Mouse (Mus musculus) limb, embryonic 11.5 days (tissue): ENCODE results near the gene Cldnd2. TPM values are rescaled to one million over a fixed set of nuclear protein-coding genes. Genes with fewer than 3 reads are reported as not detected.
A peak's percentile ranks its signal among the peaks of the same experiment; 100 is the strongest.

ENCODE experiments used
- ATAC-seq: fragments of 200-750 bp; cut with Nextera tagmentation; 2 replicates; pipeline ENCODE4 v1.8.0; 2017; ENCODE audit warnings: low read depth; ENCODE audit not compliant: insufficient number of reproducible peaks, low FRiP score, low TSS enrichment
- DNase-seq: peaks from one replicate; pipeline ENCODE4 v3.0.0-alpha.2; 2015; ENCODE audit warnings: low spot score
- H3K27ac ChIP-seq: fragments of 300-500 bp; sonication (generic); replicated peaks from 2 replicates; pipeline ENCODE4 v1.5.1; 2014; ENCODE audit warnings: low read depth, mild to moderate bottlenecking, low read length
- H3K27me3 ChIP-seq: fragments of 300-500 bp; sonication (generic); 2 replicates; pipeline ENCODE4 v1.6.1; 2014; ENCODE audit warnings: mild to moderate bottlenecking, low read length, mixed read lengths; ENCODE audit not compliant: control insufficient read depth, insufficient read depth
- H3K36me3 ChIP-seq: fragments of 300-500 bp; sonication (generic); 2 replicates; pipeline ENCODE4 v1.6.1; 2014; ENCODE audit warnings: mild to moderate bottlenecking, low read length, moderate library complexity, mixed read lengths; ENCODE audit not compliant: control insufficient read depth, insufficient read depth
- H3K4me1 ChIP-seq: fragments of 300-500 bp; sonication (generic); 2 replicates; pipeline ENCODE4 v1.6.1; 2014; ENCODE audit warnings: low read length, mixed read lengths; ENCODE audit not compliant: control insufficient read depth, insufficient read depth
- H3K4me2 ChIP-seq: fragments of 300-500 bp; sonication (generic); 2 replicates; pipeline ENCODE4 v1.6.1; 2014; ENCODE audit warnings: low read depth, mild to moderate bottlenecking, moderate library complexity; ENCODE audit not compliant: severe bottlenecking
- H3K4me3 ChIP-seq: fragments of 300-500 bp; sonication (generic); 2 replicates; pipeline ENCODE4 v1.5.1; 2014; ENCODE audit warnings: low read depth, low read length
- H3K9ac ChIP-seq: fragments of 300-500 bp; sonication (generic); 2 replicates; pipeline ENCODE4 v1.6.1; 2014; ENCODE audit warnings: mild to moderate bottlenecking, low read length
- H3K9me3 ChIP-seq: fragments of 300-500 bp; sonication (generic); 2 replicates; pipeline ENCODE4 v1.6.1; 2016; ENCODE audit warnings: low read length; ENCODE audit not compliant: control insufficient read depth
- WGBS: fragments of 180-500 bp; shearing (Covaris S2); extraction: QIAGEN DNeasy Blood & Tissue Kit; methylation state at CpG from one replicate; pipeline ENCODE4 v1.1.7; 2014; 5-methylcytosine and 5-hydroxymethylcytosine counted together
- polyA plus RNA-seq: library from polyadenylated mRNA; unstranded; fragments of >200 nt; fragmentation: Nextera tagmentation; extraction: Ambion mirVana; gene quantifications from 2 replicates; pipeline ENCODE4 v1.2.1, GENCODE M21; 2014

The Cldnd2 gene
- polyA plus RNA-seq, 1 experiment from 2014 or later, result not detected

- no peak overlapping the region for H3K4me3 ChIP-seq
- ATAC-seq, result no peak
- H3K36me3 ChIP-seq, result no peaks in the 10 kb centered on the region
- H3K9me3 ChIP-seq, result no peaks in the 10 kb centered on the region
- H3K27ac ChIP-seq, result no peak overlapping the region
- 83% methylated on average over 3 of the region's 3 CpGs for WGBS
- no peak overlapping the region for H3K4me2 ChIP-seq
- peaks cover 7% of the 10 kb centered on the region; the same call in 1 of the 2 replicates for H3K4me1 ChIP-seq
- no peak for DNase-seq
- H3K9ac ChIP-seq, result no peak overlapping the region
- H3K27me3 ChIP-seq, result no peaks in the 10 kb centered on the region
Observed at GRCm38 (mm10) chr7:43441071-43441470, 489 bp downstream of the Cldnd2 start.

- Histone ChIP-seq H3K27ac (peak overlapping the region; percentile 86; the same call in 1 of the 2 replicates), H3K36me3 (no peaks in the 10 kb centered on the region), H3K4me2 (peak overlapping the region; percentile 71), H3K27me3 (no peaks in the 10 kb centered on the region), H3K9ac (peak overlapping the region; percentile 65), H3K4me1 (peaks cover 7% of the 10 kb centered on the region; the same call in 1 of the 2 replicates), H3K4me3 (peak overlapping the region; percentile 51), H3K9me3 (no peaks in the 10 kb centered on the region)
- DNase-seq (no peak), ATAC-seq (no peak)
- 11% methylated on average over 9 of the region's 9 CpGs for WGBS
Observed at GRCm38 (mm10) chr7:43442684-43443083, 2.1 kb downstream of the Cldnd2 start.

GRCm38 (mm10) chr7:43443126-43443916 lies 2.7 kb downstream of the Cldnd2 start:
- Histone ChIP-seq H3K9me3 (no peaks in the 10 kb centered on the region), H3K9ac (peak overlapping the region; percentile 65), H3K27me3 (no peaks in the 10 kb centered on the region), H3K4me2 (peak overlapping the region; percentile 71), H3K4me1 (peaks cover 7% of the 10 kb centered on the region; the same call in 1 of the 2 replicates), H3K36me3 (no peaks in the 10 kb centered on the region), H3K27ac (peak overlapping the region; percentile 86), H3K4me3 (peak overlapping the region; percentile 51)
- WGBS, result 1% methylated on average over 36 of the region's 36 CpGs
- ATAC-seq (peak; percentile 82), DNase-seq (peak; percentile 73)

GRCm38 (mm10) chr7:43443917-43444293 lies 3.3 kb downstream of the Cldnd2 start, which contains the start of the genes Etfb and Gm45233:
Etfb (plus strand) TSS chr7:43444083.
Gm45233 (plus strand) TSS chr7:43444128.
- Histone ChIP-seq H3K4me1 (peaks cover 7% of the 10 kb centered on the region; the same call in 1 of the 2 replicates), H3K27me3 (no peaks in the 10 kb centered on the region), H3K36me3 (no peaks in the 10 kb centered on the region), H3K4me2 (peak within 1 kb of the TSS; percentile 71), H3K9me3 (no peaks in the 10 kb centered on the region), H3K9ac (peak within 1 kb of the TSS; percentile 65), H3K4me3 (peak within 1 kb of the TSS; percentile 51), H3K27ac (peak within 1 kb of the TSS; percentile 86)
- WGBS, result under 1% methylated on average over 27 of the region's 27 CpGs
- ATAC-seq (peak; percentile 96), DNase-seq (peak; percentile 92)

GRCm38 (mm10) chr7:43447801-43448200 lies 7.2 kb downstream of the Cldnd2 start:
- WGBS, result 86% methylated on average over 4 of the region's 4 CpGs
- Histone ChIP-seq H3K4me1 (peaks cover 4% of the 10 kb centered on the region; the same call in 1 of the 2 replicates), H3K9ac (no peak overlapping the region), H3K4me3 (no peak overlapping the region), H3K27me3 (no peaks in the 10 kb centered on the region), H3K27ac (no peak overlapping the region), H3K9me3 (no peaks in the 10 kb centered on the region), H3K36me3 (no peaks in the 10 kb centered on the region), H3K4me2 (no peak overlapping the region)
- ATAC-seq (no peak), DNase-seq (no peak)

GRCm38 (mm10) chr7:43448246-43448645 lies 7.7 kb downstream of the Cldnd2 start:
- Histone ChIP-seq H3K4me2 (no peak overlapping the region), H3K4me3 (no peak overlapping the region), H3K9ac (no peak overlapping the region), H3K27me3 (no peaks in the 10 kb centered on the region), H3K4me1 (0 out of 2 replicates have a peak, but pooled peaks cover 3% of the 10 kb centered on the region), H3K36me3 (no peaks in the 10 kb centered on the region; the same call in 1 of the 2 replicates), H3K27ac (no peak overlapping the region), H3K9me3 (no peaks in the 10 kb centered on the region)
- WGBS, result 97% methylated on average over 2 of the region's 3 CpGs
- DNase-seq (no peak), ATAC-seq (no peak)

- ATAC-seq, result no peak
- H3K27ac ChIP-seq, result no peak overlapping the region
- H3K4me2 ChIP-seq, result no peak overlapping the region
- no peak overlapping the region for H3K4me3 ChIP-seq
- no peaks in the 10 kb centered on the region for H3K9me3 ChIP-seq
- no peak for DNase-seq
- no peaks in the 10 kb centered on the region for H3K4me1 ChIP-seq
- 96% methylated on average over 2 of the region's 2 CpGs for WGBS
- no peaks in the 10 kb centered on the region; the same call in 1 of the 2 replicates for H3K36me3 ChIP-seq
- H3K27me3 ChIP-seq, result no peaks in the 10 kb centered on the region
- H3K9ac ChIP-seq, result no peak overlapping the region
Observed at GRCm38 (mm10) chr7:43449811-43450210, 9.2 kb downstream of the Cldnd2 start.

- 95% methylated on average over 11 of the region's 11 CpGs for WGBS
Observed at GRCm38 (mm10) chr7:43451726-43452125, 11.1 kb downstream of the Cldnd2 start.

More at GRCm38 (mm10) chr7:43451726-43452125, 11.1 kb downstream of the Cldnd2 start:
- no peaks in the 10 kb centered on the region for H3K27me3 ChIP-seq
- no peak overlapping the region for H3K9ac ChIP-seq
- no peak overlapping the region for H3K27ac ChIP-seq
- no peak overlapping the region for H3K4me2 ChIP-seq
- H3K4me3 ChIP-seq, result no peak overlapping the region
- ATAC-seq (no peak), DNase-seq (no peak)
- no peaks in the 10 kb centered on the region for H3K9me3 ChIP-seq
- no peaks in the 10 kb centered on the region for H3K4me1 ChIP-seq
- no peaks in the 10 kb centered on the region; the same call in 1 of the 2 replicates for H3K36me3 ChIP-seq
